Mouse (Mus musculus) thymus, postnatal 10 days (tissue): ENCODE measurements at regions not wholly inside any gene's neighbourhood (a gene's known extent, or its start where the extent isn't known, plus 50 kb on each side); places are given as distances from the start of the nearest gene placed in this dataset.

Experiments used
- DNase-seq, 2 experiments: peaks; one replicate each; pipeline ENCODE4 v3.0.0; 2021; ENCODE audit warnings: low spot score in 2 of 2

DNA sequence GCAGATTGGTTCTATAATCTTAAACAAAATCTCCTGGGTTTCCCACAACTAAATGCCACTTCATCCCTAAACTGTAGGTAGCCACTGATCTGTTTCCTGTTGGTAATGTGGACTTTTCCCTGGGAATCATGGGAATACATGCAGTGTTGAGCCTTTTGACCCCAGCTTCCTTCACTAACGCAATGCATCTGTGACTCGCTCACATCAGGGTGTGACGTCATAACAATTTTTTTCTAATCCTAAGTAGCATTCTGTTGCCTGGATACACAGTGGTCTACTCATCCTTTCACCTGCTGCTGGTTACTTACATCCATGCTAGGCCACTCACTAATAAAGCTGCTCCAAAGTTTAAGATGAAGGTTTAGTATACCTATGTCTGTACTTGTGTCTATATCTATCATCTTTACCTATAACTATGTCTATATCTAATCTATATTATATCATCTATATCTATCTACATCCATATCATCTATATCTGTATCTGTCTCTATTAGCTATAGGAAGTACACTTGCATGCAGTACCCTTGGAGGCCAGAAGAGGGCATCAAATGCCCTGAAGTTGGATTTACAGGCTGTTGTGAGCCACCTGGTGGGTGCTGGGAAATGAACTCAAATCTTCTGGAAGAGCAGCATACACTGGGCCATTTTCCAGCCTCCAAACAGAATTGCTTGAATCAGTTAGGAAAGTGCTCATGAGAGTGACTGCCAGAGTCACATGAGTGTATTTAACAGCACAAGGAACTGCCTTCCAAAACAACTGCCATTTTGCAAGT is 157.5 kb upstream of the Rpl34 start:
- peak in 1 of 2 experiments; percentile 53 for DNase-seq

DNA sequence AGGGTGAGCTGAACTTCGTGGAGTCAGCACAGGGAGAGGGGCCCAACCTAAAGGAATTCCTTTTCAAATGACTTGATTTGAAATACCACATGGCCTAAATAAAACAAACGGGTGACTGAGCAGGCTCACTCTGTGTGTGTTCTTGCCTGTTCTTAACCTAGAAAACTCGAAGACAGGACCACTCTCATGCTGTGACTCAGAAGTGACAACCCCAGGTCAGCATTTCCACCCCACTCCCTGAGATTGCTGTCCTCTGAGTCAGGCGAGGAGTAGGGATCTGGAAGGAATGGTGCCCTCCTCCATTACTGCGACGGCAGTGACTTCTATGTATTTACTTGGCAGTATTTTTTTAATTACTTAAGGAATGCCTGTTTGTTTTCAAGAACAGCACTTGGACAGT is 155.8 kb upstream of the Rpl34 start:
- DNase-seq = no peak

DNA sequence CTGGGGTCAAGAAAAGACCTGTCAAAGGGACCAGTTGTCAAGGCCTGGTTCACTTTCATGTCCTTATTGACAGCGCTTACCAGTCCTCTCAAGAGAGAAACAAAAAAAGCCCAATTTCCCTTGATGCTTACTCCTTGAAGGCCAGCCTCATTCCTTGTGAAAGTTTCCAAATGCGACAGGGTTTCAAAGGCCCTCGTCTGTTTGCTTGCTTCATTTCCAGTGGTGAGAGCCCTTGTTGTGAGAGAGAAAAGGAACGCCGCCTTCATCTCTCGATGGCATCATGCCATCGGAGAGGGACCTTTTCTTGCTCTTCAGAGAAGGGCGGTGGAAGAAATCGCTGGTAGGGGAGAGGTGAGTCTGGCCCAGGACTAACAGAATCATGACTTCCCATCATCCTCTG is 154.2 kb upstream of the Rpl34 start:
- DNase-seq = no peak

DNA sequence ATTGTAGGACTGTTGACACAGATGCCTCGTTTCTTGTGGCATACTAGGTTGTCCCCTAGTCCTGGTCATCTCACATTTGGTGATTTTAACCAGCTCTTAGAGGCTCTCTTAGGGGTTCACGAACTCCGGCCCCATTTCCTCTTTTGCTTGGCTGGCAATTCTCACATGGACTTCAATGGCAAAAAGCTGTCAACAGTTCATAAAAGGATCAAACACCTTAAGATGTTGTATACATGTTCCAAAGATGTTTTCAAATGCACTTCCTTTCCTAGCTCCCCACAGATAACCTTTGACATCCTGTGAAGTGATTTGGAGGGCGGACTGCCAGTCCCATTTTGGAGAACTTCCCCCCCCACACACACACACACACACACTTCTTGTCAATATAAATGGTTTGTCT is 153.7 kb upstream of the Rpl34 start:
- DNase-seq = no peak

DNA sequence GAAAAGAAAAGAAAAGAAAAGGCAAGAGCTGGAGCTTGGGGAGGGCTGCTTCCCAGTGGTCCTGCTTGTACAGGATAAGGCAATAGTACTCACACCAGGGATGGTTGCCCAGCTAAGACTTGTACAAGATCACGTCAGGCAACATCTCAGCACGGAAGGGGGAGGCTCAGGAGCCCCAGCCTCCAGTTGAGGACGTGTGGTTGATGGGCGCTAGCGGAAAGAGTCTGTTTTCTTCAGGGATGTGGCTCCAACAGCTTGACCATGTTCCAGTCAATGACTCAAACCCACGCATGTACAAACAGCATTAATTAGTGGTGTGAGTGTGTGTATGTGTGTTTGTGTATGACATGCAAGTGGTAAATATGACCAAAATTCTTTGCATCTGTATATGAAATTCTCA is 153.1 kb upstream of the Rpl34 start:
- DNase-seq = no peak

DNA sequence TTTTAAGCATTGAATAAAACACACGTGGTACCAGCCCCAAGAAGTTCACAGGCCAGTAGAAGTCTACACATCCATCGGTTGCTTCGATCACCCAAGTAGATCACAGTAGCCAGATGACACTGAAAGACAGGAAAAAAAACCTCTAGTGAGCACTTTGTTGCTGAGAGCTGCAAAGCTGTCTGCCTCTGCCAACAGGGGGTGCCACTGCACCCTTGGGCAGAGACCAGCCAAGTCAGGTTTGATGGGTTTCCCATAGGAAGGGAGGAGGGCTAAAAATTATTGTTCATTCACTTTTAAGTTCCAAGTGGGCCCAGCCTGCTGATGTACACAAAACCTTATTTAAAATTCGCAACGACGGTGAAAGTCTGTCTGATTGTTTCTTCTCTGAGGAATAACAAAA is 150.3 kb upstream of the Rpl34 start:
- peak in 1 of 2 experiments; percentile 30 for DNase-seq

DNA sequence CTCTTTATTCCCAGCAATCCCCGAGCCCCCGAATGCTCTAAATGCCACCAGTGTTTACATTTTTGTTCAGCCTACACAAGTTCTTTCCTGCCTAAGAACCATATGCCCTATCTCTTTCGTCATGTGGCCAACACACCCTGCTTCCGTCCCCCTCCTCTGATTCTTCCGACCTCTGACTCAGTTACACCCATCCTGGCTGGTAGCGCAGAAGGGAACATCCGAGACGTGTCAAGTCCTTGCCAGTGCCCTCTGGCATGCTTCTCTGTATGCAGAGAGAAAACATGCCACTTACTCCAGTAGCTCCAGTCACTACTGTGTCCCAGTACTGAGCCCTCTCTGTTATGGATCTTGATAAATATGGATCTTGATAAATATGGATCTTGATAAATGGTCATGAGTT is 149.3 kb upstream of the Rpl34 start:
- DNase-seq = no peak

DNA sequence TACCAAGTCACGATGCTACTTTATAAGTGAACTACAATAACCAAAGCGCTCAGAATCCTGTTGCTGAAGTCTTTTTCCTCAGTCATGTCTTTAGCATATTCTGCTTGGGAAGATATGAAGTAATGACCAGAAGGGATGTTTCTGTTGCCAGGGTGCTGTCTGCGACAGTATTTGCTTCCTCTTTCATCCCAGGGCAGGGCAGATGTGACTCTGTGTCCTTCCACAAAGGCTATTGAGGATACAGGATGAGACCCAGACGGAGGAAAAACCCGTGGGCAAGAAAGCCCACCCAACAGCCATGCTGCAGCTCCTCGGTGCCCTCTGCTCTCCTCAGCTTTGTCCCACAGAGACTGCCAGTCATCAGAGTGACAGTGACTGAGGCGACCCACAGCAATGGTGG is 148.6 kb upstream of the Rpl34 start:
- DNase-seq = no peak

DNA sequence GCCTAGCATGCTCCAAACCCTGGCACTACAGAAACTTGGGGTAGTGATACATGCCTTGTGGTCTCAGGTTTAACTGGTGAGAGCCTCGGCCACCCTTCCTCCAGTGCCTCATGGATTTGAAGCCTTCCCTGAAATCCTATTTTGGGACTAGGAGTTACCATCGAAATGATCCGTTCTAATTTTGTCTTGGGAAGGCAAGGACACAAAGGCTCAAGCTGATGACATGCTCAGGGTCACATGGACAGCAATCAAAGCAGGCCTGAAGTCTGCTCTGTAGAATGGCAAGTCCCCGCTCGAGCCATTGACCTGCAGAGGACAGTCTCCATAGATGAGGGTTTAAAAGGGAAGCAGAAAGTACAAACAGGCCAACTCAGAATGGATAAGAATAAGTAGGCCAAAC is 147.8 kb upstream of the Rpl34 start:
- DNase-seq = no peak

DNA sequence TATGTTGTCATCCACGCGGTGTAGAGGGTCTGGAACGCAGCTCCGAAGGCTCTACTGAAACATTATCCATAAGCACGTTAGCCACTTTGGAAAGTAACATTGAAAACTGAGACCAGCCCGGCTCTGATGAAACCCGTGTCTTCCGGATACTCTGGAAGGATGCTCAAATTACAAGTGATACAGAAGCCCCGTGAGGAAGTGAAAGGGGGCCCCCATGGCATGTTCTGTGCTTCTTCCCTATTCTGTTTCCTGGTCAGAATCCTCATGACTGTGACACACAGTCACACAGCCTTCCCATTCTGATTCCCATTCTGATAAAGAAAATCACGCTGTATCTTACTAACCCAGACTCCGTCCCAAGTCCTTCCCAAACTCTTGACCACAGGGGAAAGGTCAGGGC is 143.5 kb upstream of the Rpl34 start:
- no peak for DNase-seq

DNA sequence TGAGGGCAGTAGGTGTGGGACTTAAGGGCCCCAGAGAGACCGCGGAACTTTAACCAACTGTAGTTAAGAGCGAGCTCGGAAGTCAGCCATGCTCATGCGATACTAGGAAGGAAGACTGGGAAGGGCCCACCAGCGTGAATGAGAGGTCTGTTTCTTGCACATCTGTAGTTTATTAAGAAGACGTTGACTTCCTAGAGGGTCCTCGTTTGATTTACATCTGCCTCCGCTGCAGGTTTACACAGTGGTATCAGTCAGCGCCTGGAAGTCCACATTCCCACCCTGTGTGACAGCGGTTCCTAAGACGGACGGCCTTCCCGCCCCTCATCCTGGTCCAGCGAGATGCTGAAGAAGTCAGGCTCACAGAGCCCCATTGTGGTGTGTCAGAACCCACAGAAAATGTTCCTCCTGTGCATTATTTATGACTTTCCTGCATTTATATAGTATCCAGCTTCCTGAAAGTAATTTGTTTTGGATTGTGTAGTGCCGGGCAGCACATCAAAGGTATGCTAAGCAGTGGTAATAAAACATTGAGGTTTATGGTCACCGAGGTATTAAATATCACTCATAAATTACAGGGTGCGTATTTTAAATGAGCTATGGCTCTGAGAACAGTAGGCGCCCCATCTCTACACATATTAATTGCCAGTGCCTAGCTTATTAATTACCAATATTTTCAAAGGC is 136.9 kb upstream of the Rpl34 start:
- no peak for DNase-seq

DNA sequence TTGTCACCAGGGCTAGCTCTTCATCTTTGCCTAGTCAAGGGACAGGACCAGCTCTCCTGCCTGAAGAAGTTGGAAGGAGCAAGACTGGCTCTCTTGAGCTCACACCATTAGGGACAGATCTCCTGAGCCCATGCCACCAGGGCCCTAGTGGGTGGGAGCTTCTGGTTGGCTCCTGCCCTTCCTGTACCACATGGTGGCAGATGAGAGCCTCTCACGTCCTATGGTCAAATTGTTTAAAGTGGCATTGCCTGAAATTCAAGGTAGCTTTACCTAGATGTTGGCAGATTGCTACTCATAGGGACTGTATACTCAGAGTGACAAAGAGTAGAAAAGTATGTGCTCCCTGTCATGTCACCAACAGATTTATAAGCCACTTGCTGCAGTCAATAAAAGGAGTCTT is 134.6 kb upstream of the Rpl34 start:
- peak in 1 of 2 experiments; percentile 13 for DNase-seq

DNA sequence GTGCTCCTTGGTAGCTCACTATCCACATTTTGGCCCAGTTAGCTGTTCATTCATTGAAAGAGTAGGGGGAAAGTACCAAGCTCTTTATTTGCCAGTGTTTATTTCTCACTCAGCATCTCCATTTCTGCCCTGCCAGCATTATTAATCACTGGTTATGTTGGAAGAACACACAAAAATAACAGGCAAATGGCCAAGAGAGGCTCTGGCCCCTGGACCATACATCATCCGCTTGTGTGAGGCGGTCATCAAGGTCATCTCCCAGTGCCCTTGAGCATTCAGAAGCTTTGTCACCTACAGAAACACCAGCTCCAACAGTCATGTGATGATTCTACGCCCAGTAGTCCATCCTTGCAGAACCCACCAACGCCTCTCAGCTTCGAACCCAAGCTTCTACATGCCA is 133.2 kb upstream of the Rpl34 start:
- no peak for DNase-seq

DNA sequence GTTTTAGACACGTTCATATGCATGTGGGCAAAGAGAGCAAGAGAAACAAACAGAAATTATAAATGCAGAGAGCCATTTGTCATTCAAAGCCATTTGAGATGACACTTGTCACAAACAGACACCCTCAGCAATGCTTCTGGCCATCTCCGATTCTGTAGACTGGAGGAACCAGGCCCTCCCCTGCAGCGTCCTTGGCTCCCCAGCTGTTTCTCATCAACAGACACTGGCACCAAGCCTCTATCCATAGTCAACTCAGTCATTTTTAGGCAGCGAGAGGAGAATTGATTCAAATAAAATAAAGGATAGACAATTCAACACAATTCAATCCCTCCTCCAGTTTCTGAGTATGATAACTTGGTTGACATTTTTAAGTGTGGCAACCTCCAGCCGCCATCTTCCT is 130.1 kb upstream of the Rpl34 start:
- no peak for DNase-seq

DNA sequence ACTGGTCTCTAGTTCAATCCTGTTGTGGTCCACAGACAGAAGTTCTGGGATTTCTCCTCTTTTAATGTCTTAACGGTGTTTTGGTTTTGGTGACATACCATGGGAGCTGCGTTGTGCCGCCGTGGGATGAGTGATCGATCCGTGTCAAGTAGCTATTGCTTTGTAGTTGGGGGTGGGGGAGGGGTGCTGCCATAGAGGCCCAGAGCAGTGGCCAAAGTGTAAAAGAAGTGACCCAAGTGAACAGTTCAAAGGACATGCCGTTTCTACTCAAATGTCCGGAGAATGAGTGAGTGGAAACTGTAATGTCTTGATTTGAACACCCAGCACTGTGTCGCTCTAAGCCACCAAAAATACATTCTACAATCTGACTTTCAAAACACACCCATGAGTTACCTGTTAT is 123.7 kb upstream of the Rpl34 start:
- no peak for DNase-seq

DNA sequence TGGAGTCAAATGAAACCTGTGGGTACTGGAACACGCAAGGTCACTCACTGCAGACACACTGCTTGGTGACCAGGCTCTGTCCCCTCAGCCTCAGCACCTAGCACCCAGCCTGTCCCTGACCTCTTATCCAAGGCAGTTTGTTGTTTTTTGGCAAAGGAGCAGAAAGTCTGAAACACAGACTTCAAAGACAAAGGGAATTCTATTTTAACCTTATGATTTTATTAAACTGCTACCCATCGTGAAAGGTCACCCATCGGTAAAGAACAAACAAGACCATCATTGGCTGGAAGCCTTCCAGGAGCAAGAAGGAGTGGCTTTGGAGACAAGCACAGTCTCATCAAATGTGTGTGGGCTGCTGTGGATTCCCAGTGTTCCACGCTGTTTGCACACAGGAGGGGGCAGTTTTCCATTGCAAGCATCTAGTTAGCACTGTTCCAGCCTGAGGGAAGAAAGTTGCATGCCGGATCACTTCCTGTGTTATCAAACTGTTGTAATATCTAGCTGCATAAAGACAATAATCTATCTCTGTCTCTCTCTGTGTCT is 120.6 kb upstream of the Rpl34 start:
- DNase-seq = no peak

DNA sequence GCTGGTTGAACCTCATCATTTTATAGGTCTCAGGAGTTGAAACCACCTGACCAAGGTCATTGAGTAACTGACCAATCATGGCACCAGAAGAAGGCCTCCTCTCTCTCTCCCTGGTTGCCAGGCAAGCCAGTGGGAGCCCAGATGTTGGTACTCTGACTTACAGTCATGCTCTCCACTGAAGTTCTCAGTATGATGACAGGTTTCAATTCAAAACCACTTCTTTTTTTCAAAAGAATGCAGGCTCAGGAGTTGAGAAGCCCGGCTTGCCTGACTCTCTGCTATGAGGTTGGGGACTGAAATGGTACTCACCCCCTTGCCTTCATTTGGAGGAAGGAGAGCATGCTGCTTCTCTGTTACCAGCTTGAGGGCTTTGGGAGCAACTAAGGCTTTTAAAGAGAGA is 111.6 kb upstream of the Rpl34 start:
- DNase-seq = no peak

DNA sequence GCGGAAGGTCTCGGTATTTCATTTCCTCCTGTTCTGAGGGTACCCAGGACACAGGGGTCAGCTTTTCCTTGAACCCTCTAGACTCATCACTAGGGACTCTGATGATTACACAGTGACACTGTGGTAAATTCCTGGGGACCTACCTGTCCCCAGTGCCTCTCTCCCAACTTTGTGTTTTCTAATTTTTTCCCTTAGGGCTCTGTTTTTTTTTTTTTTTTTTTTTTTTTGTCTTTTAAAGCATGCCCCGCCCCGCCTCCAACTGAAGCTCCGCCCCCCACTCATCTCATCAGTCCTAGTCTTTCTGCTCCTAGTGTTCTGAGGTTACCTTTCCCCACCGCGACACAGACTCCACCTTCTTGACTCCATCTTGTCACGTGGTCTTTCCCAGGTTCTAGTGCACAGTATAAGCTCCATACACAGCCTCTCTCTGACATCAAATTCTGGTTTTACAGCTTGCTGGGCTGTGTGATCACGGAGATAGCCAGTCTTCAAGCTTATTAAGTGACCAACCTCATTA is 109.8 kb upstream of the Rpl34 start:
- DNase-seq = no peak

DNA sequence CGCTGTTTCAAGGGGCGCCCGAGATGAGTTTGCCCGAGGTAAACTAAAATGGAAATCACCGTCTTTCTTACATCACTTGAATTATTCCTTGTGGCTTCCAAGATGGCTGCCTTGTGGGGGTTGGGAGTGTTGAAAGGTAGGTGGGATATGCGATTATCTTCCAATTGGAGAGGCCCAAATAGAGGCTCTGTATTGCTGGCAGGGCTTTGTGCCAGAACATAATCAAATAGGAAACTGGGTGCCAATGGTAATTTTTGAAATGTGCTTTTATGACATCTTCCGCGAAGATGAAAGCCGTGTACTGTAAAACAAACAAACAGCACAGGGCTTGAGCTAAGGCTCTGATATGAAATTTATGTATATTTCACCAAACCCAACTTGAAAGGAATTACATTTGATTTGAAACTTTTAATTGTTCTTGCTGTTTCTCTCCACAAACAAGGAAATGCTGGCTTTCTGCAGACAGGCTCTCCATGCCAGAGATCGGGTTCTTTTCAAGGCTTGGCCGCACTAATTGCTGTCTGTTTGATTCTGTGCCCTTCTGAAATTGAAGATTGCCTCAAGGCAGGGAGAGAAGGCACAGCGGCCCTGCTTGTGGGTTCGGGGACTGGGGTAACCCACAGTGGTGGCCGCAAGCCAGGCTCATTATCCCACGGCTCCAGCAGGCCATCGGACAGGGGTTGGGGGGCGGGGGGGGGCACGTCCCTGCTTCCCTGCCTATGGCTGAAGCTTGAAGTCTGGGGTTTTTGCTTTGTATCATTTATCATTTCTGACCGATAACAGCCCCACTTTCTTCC is 108.6 kb upstream of the Rpl34 start:
- no peak for DNase-seq

DNA sequence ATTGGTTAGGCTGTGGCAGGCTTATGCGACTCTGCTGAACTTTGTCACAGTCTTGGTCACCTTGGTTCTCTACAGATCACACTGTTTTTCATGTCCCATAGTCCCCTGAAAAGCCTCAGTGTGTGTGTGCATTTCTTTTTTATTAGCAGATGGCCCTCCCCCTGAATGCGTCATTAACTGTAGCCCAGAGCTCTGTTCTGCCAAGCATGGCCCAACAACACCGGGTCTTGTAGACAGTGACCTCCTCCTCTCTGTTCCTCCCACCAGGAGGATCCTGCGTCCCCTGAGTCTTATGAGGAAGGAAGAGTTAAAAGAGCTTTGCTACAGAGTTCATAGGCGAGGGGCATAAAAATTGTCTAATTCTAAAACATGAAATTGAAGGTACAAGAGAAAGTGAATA is 103.5 kb upstream of the Rpl34 start:
- DNase-seq = no peak

DNA sequence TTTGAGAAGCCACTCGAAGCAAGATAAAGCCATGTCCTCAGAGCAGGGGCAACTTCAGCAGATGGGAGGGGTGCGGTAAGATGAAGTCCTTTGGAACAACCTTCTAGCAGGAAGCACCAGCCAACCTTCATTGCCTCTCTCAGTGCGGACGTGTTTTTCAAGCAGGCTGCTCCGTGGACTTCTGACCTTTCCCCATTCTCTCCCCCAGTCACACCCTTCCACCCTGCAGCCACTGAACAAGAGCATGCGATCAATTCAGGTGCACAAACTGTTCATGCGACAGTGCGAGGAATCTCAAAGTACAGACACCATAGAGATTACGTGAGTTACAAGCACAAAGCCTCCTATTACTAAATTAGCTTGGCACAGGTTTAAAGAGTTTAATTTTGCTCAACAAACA is 102.9 kb upstream of the Rpl34 start:
- DNase-seq = no peak

DNA sequence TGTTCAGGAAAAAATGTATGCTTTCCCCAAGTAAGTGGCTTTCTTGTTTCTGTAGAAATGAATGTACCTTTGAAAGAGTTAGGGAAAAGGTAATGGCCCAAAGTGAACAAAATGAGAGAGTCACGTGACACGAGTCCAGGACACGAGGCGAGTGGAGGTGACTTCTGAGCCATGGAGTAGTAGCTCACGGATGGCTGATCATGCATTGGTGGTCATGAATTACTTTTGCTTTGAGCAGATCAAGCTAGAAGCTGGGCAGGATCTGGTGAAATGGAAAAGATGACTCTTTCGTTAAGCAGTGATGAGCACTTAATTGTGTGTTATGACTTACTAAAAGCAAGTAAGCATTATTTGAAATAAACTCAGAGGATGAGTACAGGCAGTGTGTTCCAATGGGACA is 101.6 kb upstream of the Rpl34 start:
- no peak for DNase-seq
